Mouse (Mus musculus): ENCODE results near the gene Rnd2.

DNA sequence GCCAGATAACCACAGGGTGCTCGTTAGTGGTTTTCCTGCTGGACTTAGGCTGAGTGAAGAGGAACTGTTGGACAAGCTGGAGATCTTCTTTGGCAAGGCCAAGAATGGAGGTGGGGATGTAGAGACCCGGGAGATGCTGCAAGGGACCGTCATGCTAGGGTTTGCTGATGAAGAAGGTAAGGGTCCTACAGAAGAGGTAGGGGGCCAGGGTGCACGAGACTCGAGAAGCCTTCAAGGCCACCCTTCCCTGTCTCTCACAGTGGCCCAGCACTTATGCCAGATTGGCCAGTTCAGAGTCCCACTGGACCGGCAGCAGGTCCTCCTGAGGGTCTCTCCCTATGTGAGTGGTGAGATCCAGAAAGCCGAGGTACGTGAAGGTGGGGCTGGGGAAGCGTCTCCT lies 7.2 kb upstream of the Rnd2 start:
- TF ChIP-seq CTCF (IDR thresholded peaks at IDR 0.05; ENCODE audit: control insufficient read depth, insufficient read depth, low read length) (no peak), POLR2A (IDR thresholded peaks at IDR 0.05; ENCODE audit: borderline replicate concordance, control insufficient read depth, low read depth, low read length) (no peak)

Data from bone marrow, adult 2 months (tissue).